Mouse (Mus musculus) intestine, embryonic 14.5 days (tissue): Measurements from ENCODE around the gene Olfr463. TPM values are rescaled to one million over a fixed set of nuclear protein-coding genes. Genes with fewer than 3 reads are reported as not detected.
A peak's percentile ranks its signal among the peaks of the same experiment; 100 is the strongest.

ENCODE experiments used
- ATAC-seq: fragments of 200-750 bp; cut with Nextera tagmentation; replicated peaks from 2 replicates; pipeline ENCODE4 v1.8.0; 2017; ENCODE audit warnings: low read depth, moderate number of reproducible peaks, moderate TSS enrichment, moderate library complexity; ENCODE audit not compliant: low FRiP score, low TSS enrichment
- DNase-seq: peaks from one replicate; pipeline ENCODE4 v3.0.0-alpha.2; 2018; ENCODE audit warnings: low spot score
- H3K27ac ChIP-seq: fragments of 300-500 bp; sonication (generic); 2 replicates; pipeline ENCODE4 v1.5.1; 2014; ENCODE audit warnings: low read depth, mild to moderate bottlenecking, control low read depth
- H3K27me3 ChIP-seq: fragments of 300-500 bp; sonication (generic); replicated peaks from 2 replicates; pipeline ENCODE4 v1.6.1; 2014; ENCODE audit warnings: low read length, control low read depth; ENCODE audit not compliant: control insufficient read depth, insufficient read depth
- H3K36me3 ChIP-seq: fragments of 300-500 bp; sonication (generic); 2 replicates; pipeline ENCODE4 v1.6.1; 2014; ENCODE audit warnings: low read length, control low read depth; ENCODE audit not compliant: control insufficient read depth, insufficient read depth
- H3K4me1 ChIP-seq: fragments of 300-500 bp; sonication (generic); replicated peaks from 2 replicates; pipeline ENCODE4 v1.6.1; 2014; ENCODE audit warnings: low read length, control low read depth, mixed read lengths; ENCODE audit not compliant: control insufficient read depth, insufficient read depth
- H3K4me2 ChIP-seq: fragments of 300-500 bp; sonication (generic); 2 replicates; pipeline ENCODE4 v1.6.1; 2014; ENCODE audit warnings: low read length
- H3K4me3 ChIP-seq: fragments of 300-500 bp; sonication (generic); 2 replicates; pipeline ENCODE4 v1.5.1; 2014; ENCODE audit warnings: low read depth, low read length, control low read depth, mixed read lengths
- H3K9ac ChIP-seq: fragments of 300-500 bp; sonication (generic); 2 replicates; pipeline ENCODE4 v1.6.1; 2014; ENCODE audit warnings: mild to moderate bottlenecking, low read length
- H3K9me3 ChIP-seq: fragments of 300-500 bp; sonication (generic); 2 replicates; pipeline ENCODE4 v1.6.1; 2016; ENCODE audit warnings: low read length, control low read depth; ENCODE audit not compliant: control insufficient read depth
- WGBS: fragments of 180-500 bp; shearing (Covaris S2); extraction: QIAGEN DNeasy Blood & Tissue Kit; methylation state at CpG from one replicate; pipeline ENCODE4 v1.1.7; 2014; 5-methylcytosine and 5-hydroxymethylcytosine counted together
- polyA plus RNA-seq: library from polyadenylated mRNA; unstranded; fragments of >200 nt; fragmentation: Nextera tagmentation; extraction: Ambion mirVana; gene quantifications from 2 replicates; pipeline ENCODE4 v1.2.1, GENCODE M21; 2014

The Olfr463 gene
- 0.13 TPM in 1 of 2 replicates, not detected in the other for polyA plus RNA-seq

DNA sequence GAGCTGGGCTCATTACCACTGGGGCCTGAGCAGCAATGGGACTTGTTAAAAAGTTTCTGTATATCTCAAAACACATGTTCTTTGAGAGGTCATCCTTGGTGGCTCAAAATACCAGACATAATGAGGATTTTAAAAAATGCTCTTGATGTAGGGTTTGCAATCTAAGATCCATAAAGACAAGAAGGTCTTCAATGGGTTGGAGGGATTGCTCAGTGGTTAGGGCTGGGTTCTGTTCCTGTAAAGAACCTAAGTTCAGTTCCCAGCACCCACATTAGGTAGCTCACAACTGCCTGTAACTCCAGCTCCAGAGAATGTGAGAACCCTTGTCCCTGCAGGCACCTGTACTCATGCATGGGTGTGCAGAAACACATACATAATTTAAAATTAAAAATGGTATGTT lies at the start of gene Olfr463:
Gene Olfr463 (minus strand): TSS at position 101 of the 400 bp plus-strand sequence.
- no peak within 1 kb of the TSS for H3K27ac ChIP-seq
- H3K4me2 ChIP-seq = no peak within 1 kb of the TSS
- H3K4me1 ChIP-seq = no peaks in the 10 kb centered on the region
- no peaks in the 10 kb centered on the region for H3K36me3 ChIP-seq
- H3K9ac ChIP-seq = no peak within 1 kb of the TSS
- ATAC-seq = no peak
- 0 out of 2 replicates have a peak, but pooled peaks cover 2% of the 10 kb centered on the region for H3K27me3 ChIP-seq
- no peak for DNase-seq
- H3K9me3 ChIP-seq = no peaks in the 10 kb centered on the region
- H3K4me3 ChIP-seq = no peak within 1 kb of the TSS

DNA sequence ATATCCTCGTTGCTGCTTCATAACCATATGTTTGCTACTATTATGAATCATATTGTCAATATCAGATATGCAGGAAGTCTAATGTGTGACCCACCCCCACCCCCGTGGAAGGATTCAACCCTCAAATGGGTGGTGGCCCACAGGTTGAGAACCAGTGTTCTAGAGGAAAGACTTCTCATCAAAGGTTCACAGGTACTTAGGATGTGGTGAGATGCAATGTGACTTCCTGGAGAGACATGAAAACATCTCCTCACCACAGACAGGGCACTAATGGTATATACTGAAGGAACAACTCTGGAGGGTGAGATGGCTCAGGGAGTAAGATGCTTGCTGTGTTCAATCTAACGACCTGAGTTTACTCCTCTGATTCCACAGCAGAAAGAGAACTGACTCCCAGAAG lies 38.3 kb upstream of the Olfr463 start:
- WGBS = 74% methylated on average over 3 of the region's 3 CpGs
- Histone ChIP-seq H3K4me1 (no peaks in the 10 kb centered on the region), H3K36me3 (no peaks in the 10 kb centered on the region), H3K9ac (no peak overlapping the region), H3K27me3 (no peaks in the 10 kb centered on the region), H3K9me3 (no peaks in the 10 kb centered on the region), H3K4me3 (no peak overlapping the region), H3K27ac (no peak overlapping the region), H3K4me2 (no peak overlapping the region)
- ATAC-seq = no peak
- DNase-seq = no peak

DNA sequence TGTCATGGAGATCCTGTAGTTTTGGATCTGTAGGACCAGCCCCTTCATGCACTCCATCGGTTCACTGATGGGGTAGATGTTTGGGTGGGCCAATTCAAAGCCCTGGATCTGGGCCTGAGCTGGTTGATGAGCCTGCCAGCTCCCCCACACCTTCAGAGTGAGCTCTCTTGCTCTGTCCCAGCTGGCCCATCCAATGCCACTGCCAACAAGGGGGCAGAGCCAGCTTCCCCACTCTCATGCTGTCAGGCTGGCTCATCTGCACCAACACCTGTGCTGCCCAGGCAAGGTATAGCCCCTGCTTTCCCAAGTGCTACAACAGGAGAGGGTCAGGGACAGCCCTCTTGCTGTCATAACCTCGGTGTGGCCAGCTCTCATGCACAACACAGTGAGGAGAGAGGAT lies 36.5 kb upstream of the Olfr463 start:
- no peaks in the 10 kb centered on the region for H3K27me3 ChIP-seq
- 62% methylated on average over 2 of the region's 2 CpGs for WGBS
- DNase-seq = no peak

DNA sequence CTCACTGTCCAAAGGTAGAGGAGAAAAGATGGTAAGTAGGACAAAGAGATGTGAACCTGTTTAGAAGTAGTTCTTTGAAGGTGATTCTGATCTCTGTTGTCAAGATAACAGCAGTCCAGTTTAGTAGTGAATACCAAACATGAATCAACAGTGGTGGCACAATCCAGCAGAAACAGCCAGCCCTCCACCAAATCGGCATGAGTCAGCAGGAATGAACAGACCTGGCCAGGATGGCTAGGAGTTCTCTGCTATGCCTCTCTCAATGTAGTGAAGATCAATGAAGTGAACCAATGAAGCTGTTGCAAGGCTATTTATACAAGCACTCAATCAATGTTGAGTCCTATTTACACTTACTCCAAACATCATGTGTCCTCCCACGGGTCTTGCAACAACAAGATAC lies 33.2 kb upstream of the Olfr463 start:
- ATAC-seq (no peak), DNase-seq (no peak)
- Histone ChIP-seq H3K9me3 (no peaks in the 10 kb centered on the region), H3K4me3 (no peak overlapping the region), H3K27me3 (no peaks in the 10 kb centered on the region), H3K4me2 (no peak overlapping the region), H3K4me1 (no peaks in the 10 kb centered on the region), H3K27ac (no peak overlapping the region), H3K9ac (no peak overlapping the region), H3K36me3 (no peaks in the 10 kb centered on the region)
- WGBS = 71% methylated on average over 2 of the region's 2 CpGs

More for the DNA sequence above, 36.5 kb upstream of the Olfr463 start:
- H3K9me3 ChIP-seq = no peaks in the 10 kb centered on the region
- H3K4me1 ChIP-seq = no peaks in the 10 kb centered on the region
- no peak overlapping the region for H3K9ac ChIP-seq
- H3K36me3 ChIP-seq = no peaks in the 10 kb centered on the region
- no peak overlapping the region for H3K4me3 ChIP-seq
- no peak overlapping the region for H3K27ac ChIP-seq
- ATAC-seq = no peak
- no peak overlapping the region for H3K4me2 ChIP-seq

- Histone ChIP-seq H3K36me3 (no peaks in the 10 kb centered on the region), H3K4me3 (no peak within 1 kb of the TSS), H3K27me3 (no peaks in the 10 kb centered on the region), H3K27ac (no peak within 1 kb of the TSS), H3K9me3 (no peaks in the 10 kb centered on the region), H3K9ac (no peak within 1 kb of the TSS), H3K4me1 (no peaks in the 10 kb centered on the region), H3K4me2 (no peak within 1 kb of the TSS)
- WGBS = 29% methylated on average over 5 of the region's 5 CpGs
- DNase-seq = peak; percentile 90
- ATAC-seq = no peak
These were observed 23.8 kb upstream of the Olfr463 start, which contains the start of gene Olfr464 for GRCm38 (mm10) chr11:87920966-87921365. Olfr464 (minus strand) TSS chr11:87920967.

DNA sequence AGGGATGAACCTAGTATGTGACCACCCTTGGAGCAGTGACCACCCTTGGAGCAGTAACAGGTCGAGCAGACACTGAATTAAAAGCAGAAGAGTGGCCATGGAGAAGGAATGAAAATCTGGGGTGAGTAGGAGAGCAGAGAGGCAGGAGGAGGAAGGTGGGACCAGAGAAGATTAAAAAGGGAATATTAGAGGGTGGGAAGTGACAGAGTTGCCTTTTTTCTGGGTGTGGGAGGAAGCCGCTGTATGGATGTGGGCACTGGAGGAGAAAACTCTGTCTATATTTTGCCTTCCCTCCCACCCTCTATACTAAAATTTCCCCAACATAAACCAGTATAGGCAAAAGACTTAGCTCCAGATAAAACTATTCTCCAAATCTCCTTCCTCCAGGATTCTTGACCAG lies 23.1 kb upstream of the Olfr463 start:
- Histone ChIP-seq H3K4me3 (no peak overlapping the region), H3K9me3 (no peaks in the 10 kb centered on the region), H3K36me3 (no peaks in the 10 kb centered on the region), H3K27me3 (no peaks in the 10 kb centered on the region), H3K9ac (no peak overlapping the region), H3K4me1 (no peaks in the 10 kb centered on the region), H3K4me2 (no peak overlapping the region), H3K27ac (no peak overlapping the region)
- DNase-seq (no peak), ATAC-seq (no peak)
- 74% methylated on average over 2 of the region's 2 CpGs for WGBS

DNA sequence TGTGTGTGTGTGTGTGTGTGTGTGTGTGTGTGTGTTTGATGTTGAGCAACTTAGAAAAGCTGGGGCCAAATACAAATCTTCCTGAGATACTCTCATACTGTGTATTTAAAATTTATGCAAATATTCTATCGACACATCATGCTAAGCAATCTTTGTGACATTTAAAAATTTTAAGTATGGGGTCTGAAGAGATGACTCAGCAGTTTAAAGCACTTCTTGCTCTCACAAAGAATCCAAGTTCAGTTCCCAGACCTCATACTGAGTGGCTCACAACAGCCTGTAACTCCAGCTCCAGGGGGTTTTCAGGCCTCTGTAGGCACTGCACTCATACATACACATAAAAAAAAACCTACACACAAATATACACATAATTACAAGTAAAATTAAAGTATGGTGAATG lies 18.8 kb upstream of the Olfr463 start:
- H3K4me2 ChIP-seq = no peak overlapping the region
- no peak for DNase-seq
- H3K9me3 ChIP-seq = no peaks in the 10 kb centered on the region
- no peaks in the 10 kb centered on the region for H3K27me3 ChIP-seq
- no peaks in the 10 kb centered on the region for H3K36me3 ChIP-seq
- no peak overlapping the region for H3K9ac ChIP-seq
- ATAC-seq = no peak
- H3K4me3 ChIP-seq = no peak overlapping the region
- WGBS = 88% methylated on average over 1 of the region's 1 CpGs
- H3K27ac ChIP-seq = no peak overlapping the region
- H3K4me1 ChIP-seq = no peaks in the 10 kb centered on the region

- 70% methylated on average over 3 of the region's 3 CpGs for WGBS
- no peaks in the 10 kb centered on the region for H3K4me1 ChIP-seq
These were observed 7.1 kb upstream of the Olfr463 start for GRCm38 (mm10) chr11:87904331-87904730.

GRCm38 (mm10) chr11:87892168-87892567 lies 5.0 kb downstream of the Olfr463 start, which contains the start of gene Olfr462:
Olfr462 (minus strand) TSS chr11:87892268.
- Histone ChIP-seq H3K27ac (no peak within 1 kb of the TSS), H3K4me2 (no peak within 1 kb of the TSS), H3K9ac (no peak within 1 kb of the TSS), H3K27me3 (no peaks in the 10 kb centered on the region), H3K36me3 (no peaks in the 10 kb centered on the region), H3K9me3 (no peaks in the 10 kb centered on the region), H3K4me3 (no peak within 1 kb of the TSS), H3K4me1 (no peaks in the 10 kb centered on the region)
- ATAC-seq (no peak), DNase-seq (no peak)
- 90% methylated on average over 6 of the region's 6 CpGs for WGBS

More at GRCm38 (mm10) chr11:87904331-87904730, 7.1 kb upstream of the Olfr463 start:
- ATAC-seq (no peak), DNase-seq (no peak)
- no peaks in the 10 kb centered on the region for H3K36me3 ChIP-seq
- no peak overlapping the region for H3K4me3 ChIP-seq
- H3K4me2 ChIP-seq = no peak overlapping the region
- H3K9me3 ChIP-seq = no peaks in the 10 kb centered on the region
- H3K27ac ChIP-seq = no peak overlapping the region
- no peaks in the 10 kb centered on the region for H3K27me3 ChIP-seq
- H3K9ac ChIP-seq = no peak overlapping the region
